Mouse (Mus musculus) lung, postnatal 0 days (tissue): Measurements from ENCODE around the gene H2al1h.
"Not testable (repeated sequence)": the region's sequence is repeated elsewhere in the genome, so short reads cannot be mapped to it uniquely, and the experiment has no call there.

Experiments
- CTCF ChIP-seq: IDR thresholded peaks from 2 replicates; pipeline ENCODE4 v1.5.1; 2016; ENCODE audit warnings: antibody characterized with exemption, mild to moderate bottlenecking
- EP300 ChIP-seq: IDR thresholded peaks from 2 replicates; pipeline ENCODE4 v1.6.1; 2016; ENCODE audit warnings: antibody characterized with exemption, mild to moderate bottlenecking, control low read depth

DNA sequence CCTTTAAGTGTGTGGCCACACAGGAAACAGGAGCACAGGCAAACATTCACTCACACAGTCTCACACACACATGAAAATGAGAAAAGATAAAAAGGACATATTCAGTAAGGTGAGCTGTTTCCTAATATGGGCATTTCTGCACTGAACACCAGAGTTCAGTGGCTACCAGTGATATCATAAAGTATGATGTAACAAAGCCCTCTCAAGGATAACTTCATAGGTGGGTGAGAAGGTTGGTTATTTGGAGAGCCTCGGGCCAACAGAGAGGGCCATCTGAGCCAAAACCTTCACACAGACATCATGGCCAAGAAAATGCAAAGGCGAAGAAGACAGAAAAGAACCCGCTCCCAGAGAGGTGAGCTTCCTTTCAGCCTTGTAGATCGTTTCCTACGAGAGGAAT lies 3.1 kb downstream of the H2al1h start, which contains the start of gene H2al1i:
- not testable (repeated sequence) for TF ChIP-seq CTCF, EP300
